Mouse (Mus musculus) forebrain, embryonic 11.5 days (tissue): ENCODE measurements around the gene Osbpl10. TPM values are rescaled to one million over a fixed set of nuclear protein-coding genes. Genes with fewer than 3 reads are reported as not detected.

Experiments
- ATAC-seq: fragments of 200-750 bp; cut with Nextera tagmentation; replicated peaks from 2 replicates; pipeline ENCODE4 v1.8.0; 2017; ENCODE audit warnings: moderate TSS enrichment; ENCODE audit not compliant: low FRiP score
- DNase-seq: peaks from one replicate; pipeline ENCODE4 v3.0.0-alpha.2; 2017; ENCODE audit warnings: low spot score
- H3K27ac ChIP-seq: fragments of 300-500 bp; sonication (generic); 2 replicates; pipeline ENCODE4 v1.5.1; 2014; ENCODE audit warnings: low read depth, low read length
- H3K27me3 ChIP-seq: fragments of 300-500 bp; sonication (generic); 2 replicates; pipeline ENCODE4 v1.6.1; 2014; ENCODE audit warnings: mild to moderate bottlenecking, low read length, mixed read lengths; ENCODE audit not compliant: control insufficient read depth, insufficient read depth
- H3K36me3 ChIP-seq: fragments of 300-500 bp; sonication (generic); 2 replicates; pipeline ENCODE4 v1.6.1; 2014; ENCODE audit warnings: mild to moderate bottlenecking, low read length, moderate library complexity, mixed read lengths; ENCODE audit not compliant: control insufficient read depth, insufficient read depth
- H3K4me1 ChIP-seq: fragments of 300-500 bp; sonication (generic); replicated peaks from 2 replicates; pipeline ENCODE4 v1.6.1; 2014; ENCODE audit warnings: low read length, mixed read lengths; ENCODE audit not compliant: control insufficient read depth, insufficient read depth
- H3K4me2 ChIP-seq: fragments of 300-500 bp; sonication (generic); 2 replicates; pipeline ENCODE4 v1.6.1; 2014; ENCODE audit warnings: low read depth, mild to moderate bottlenecking, low read length, moderate library complexity, mixed read lengths; ENCODE audit not compliant: severe bottlenecking
- H3K4me3 ChIP-seq: fragments of 300-500 bp; sonication (generic); 2 replicates; pipeline ENCODE4 v1.5.1; 2014; ENCODE audit warnings: low read depth, low read length
- H3K9ac ChIP-seq: fragments of 300-500 bp; sonication (generic); 2 replicates; pipeline ENCODE4 v1.6.1; 2014; ENCODE audit warnings: low read length
- H3K9me3 ChIP-seq: fragments of 300-500 bp; sonication (generic); 2 replicates; pipeline ENCODE4 v1.6.1; 2016; ENCODE audit warnings: low read length, mixed read lengths; ENCODE audit not compliant: control insufficient read depth
- WGBS: fragments of 180-500 bp; shearing (Covaris S2); extraction: QIAGEN DNeasy Blood & Tissue Kit; methylation state at CpG from one replicate; pipeline ENCODE4 v1.1.7; 2014; 5-methylcytosine and 5-hydroxymethylcytosine counted together
- polyA plus RNA-seq: library from polyadenylated mRNA; unstranded; fragments of >200 nt; fragmentation: Nextera tagmentation; extraction: Ambion mirVana; gene quantifications from 2 replicates; pipeline ENCODE4 v1.2.1, GENCODE M21; 2014

Gene Osbpl10
- polyA plus RNA-seq, 1 experiment from 2014 or later, result 1.0 TPM

DNA sequence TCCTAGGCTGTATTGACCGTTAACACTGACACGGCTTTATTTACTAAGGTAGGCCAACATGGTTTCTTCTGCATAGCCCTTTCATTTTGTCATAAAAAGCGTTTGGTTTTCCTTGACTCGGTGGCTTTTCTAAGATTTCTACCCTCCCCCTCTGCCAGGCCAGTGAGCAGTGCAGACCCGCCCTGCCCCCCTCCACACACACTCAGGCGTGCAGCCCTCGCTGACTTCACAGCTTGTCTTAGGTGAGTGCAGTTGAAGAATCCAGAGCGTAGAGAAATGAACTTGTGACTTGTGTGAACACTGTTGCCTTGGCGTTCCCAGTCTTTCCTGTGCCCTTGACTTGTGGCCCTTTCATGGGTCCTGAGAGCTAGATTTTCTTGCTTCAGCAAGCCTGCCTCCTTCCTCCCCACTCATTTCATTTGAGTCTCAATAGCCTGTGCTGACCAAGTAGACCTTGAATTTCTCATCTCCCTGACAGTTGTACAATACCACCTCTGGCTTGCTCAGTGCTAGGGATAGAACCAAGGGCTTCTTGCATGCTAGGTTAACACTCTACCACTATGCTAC, 212.1 kb downstream of the Osbpl10 start:
- Histone ChIP-seq H3K36me3 (no peaks in the 10 kb centered on the region), H3K27me3 (no peaks in the 10 kb centered on the region), H3K9ac (no peak overlapping the region), H3K4me2 (no peak overlapping the region), H3K27ac (no peak overlapping the region), H3K9me3 (no peaks in the 10 kb centered on the region), H3K4me1 (no peaks in the 10 kb centered on the region), H3K4me3 (no peak overlapping the region)
- 86% methylated on average over 9 of the region's 9 CpGs for WGBS
- ATAC-seq (no peak), DNase-seq (no peak)

DNA sequence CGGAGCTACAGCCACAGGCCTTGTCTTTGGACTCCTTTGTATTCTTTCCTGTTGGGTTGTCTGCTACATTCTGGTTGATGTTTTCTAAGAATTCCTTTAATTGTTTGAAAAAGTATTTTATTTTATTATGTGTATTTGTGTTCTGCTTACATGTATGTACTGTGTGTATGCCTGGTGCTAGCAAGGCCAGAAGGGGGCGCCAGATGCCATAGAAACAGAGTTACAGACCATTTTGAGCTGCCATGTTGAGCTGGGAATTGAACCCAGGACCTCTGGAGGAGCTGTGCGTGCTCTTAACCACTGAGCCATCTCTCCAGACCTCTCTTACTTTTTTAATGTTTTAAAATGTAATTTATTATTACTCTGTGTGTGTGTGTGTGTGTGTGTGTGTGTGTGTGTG, 214.5 kb downstream of the Osbpl10 start:
- ATAC-seq, result no peak
- H3K27ac ChIP-seq, result no peak overlapping the region
- no peak overlapping the region for H3K4me2 ChIP-seq
- H3K4me3 ChIP-seq, result no peak overlapping the region
- H3K4me1 ChIP-seq, result no peaks in the 10 kb centered on the region
- no peak for DNase-seq
- no peak overlapping the region for H3K9ac ChIP-seq
- H3K27me3 ChIP-seq, result no peaks in the 10 kb centered on the region
- no peaks in the 10 kb centered on the region for H3K9me3 ChIP-seq
- H3K36me3 ChIP-seq, result no peaks in the 10 kb centered on the region
- WGBS, result 80% methylated on average over 3 of the region's 3 CpGs

DNA sequence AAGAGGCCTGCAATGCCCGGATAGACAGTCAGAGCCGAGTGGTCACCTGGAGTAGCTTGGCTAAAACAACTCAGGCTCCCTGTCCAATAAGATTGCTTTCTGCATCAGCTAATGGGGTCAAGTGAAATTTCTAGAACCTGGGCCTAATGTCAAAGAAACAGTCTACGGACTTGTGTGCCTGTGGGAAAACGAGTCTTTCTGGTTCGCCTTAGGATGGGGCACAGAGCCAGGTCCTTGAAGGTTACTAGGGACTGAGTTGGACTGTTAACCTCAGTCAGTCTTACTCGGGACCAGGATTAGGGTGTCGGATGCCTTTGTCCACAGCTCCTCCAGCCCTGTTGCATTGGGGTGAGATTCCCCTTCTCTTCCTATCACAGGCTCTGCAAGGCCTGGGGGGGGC, 218.7 kb downstream of the Osbpl10 start:
- Histone ChIP-seq H3K36me3 (no peaks in the 10 kb centered on the region), H3K4me2 (no peak overlapping the region), H3K9me3 (no peaks in the 10 kb centered on the region), H3K9ac (no peak overlapping the region), H3K27me3 (no peaks in the 10 kb centered on the region), H3K27ac (no peak overlapping the region), H3K4me1 (no peaks in the 10 kb centered on the region), H3K4me3 (no peak overlapping the region)
- DNase-seq, result no peak
- whole genome bisulfite sequencing, result 83% methylated on average over 7 of the region's 7 CpGs
- ATAC-seq, result no peak

DNA sequence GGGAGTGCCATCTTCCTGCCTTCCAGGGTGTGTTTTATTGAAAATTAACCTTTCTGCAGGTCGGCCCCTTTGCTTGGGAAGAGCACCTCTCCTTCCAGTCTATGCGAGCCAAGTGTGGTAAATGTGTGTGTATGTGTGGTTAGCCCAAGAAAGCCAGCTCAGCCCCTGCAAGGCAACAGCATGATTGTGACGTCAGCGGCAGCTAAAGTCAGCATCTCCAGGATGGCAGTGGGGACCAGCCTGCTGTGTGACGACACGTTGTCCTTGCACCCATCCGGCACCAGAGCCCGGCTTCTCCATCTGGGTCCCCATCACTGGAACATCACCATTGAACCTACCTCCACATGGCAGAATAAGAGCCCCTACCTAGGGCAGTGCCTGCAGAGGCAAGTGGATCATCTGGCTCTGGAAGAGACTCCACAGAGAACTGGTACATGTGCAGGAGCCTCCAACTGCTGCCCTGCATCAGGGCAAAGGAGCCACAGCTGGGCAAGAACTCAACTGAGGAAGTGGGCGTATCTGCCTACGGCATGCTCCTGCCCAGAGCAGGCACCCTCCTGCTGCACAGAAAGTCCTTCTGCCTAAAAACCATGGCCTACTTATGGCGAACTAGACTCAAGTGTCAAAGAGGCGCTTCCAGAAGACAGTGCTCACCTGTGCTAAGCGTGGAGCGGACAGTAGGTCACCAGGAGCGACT, 221.9 kb downstream of the Osbpl10 start:
- DNase-seq, result no peak
- 92% methylated on average over 15 of the region's 15 CpGs for WGBS
- no peaks in the 10 kb centered on the region for H3K36me3 ChIP-seq

DNA sequence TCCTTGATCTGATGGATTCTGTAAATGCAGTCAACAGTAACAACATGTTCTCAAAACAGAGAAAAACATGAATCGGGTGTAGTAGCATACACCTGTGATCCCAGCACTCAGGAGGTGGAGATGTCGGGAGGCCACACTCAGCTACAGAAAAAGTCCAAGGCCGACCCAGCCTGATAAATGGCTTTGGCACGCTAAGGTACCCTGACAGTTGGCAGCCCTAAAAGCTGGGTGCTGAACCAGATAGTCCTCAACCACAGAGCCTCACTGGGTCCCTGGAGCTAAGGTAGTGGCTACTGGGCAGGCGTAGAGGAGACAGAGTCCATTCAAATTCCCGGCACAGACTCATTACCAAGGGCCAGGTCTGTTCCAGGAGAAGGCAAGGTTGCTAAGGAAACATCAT, 222.9 kb downstream of the Osbpl10 start:
- H3K27me3 ChIP-seq, result no peaks in the 10 kb centered on the region
- 93% methylated on average over 6 of the region's 6 CpGs for WGBS
- H3K4me3 ChIP-seq, result no peak overlapping the region
- H3K9me3 ChIP-seq, result no peaks in the 10 kb centered on the region
- no peak for ATAC-seq
- H3K4me2 ChIP-seq, result no peak overlapping the region
- no peaks in the 10 kb centered on the region for H3K36me3 ChIP-seq
- no peak for DNase-seq
- H3K4me1 ChIP-seq, result no peaks in the 10 kb centered on the region
- no peak overlapping the region for H3K9ac ChIP-seq
- H3K27ac ChIP-seq, result no peak overlapping the region

More for the DNA sequence above, 221.9 kb downstream of the Osbpl10 start:
- Histone ChIP-seq H3K4me1 (no peaks in the 10 kb centered on the region), H3K4me2 (no peak overlapping the region), H3K9me3 (no peaks in the 10 kb centered on the region), H3K27ac (no peak overlapping the region), H3K4me3 (no peak overlapping the region), H3K27me3 (no peaks in the 10 kb centered on the region), H3K9ac (no peak overlapping the region)
- no peak for ATAC-seq

DNA sequence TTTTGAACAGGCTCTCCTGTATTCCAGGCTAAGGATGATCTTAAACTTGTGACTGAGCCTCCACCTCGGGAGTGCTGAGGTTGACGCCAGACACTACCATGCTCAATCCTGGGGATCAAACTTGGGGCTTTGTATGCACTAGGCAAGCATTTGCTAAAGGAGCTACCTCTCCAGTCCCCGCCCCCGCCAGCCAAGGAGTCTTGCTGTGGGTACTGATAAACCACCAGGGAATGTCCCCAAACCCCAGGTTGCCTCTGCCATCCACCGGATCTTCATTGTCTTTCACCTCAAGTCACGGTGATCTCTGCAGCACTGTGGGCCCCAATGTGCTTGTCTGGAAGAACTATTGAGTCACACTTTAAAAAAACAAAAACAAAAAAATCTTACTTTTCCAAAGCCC, 224.8 kb downstream of the Osbpl10 start:
- Histone ChIP-seq H3K4me2 (no peak overlapping the region), H3K9me3 (no peaks in the 10 kb centered on the region), H3K27ac (no peak overlapping the region), H3K9ac (no peak overlapping the region), H3K4me1 (no peaks in the 10 kb centered on the region), H3K36me3 (no peaks in the 10 kb centered on the region), H3K4me3 (no peak overlapping the region), H3K27me3 (no peaks in the 10 kb centered on the region)
- ATAC-seq, result no peak
- WGBS, result 45% methylated on average over 6 of the region's 6 CpGs
- DNase-seq, result no peak

DNA sequence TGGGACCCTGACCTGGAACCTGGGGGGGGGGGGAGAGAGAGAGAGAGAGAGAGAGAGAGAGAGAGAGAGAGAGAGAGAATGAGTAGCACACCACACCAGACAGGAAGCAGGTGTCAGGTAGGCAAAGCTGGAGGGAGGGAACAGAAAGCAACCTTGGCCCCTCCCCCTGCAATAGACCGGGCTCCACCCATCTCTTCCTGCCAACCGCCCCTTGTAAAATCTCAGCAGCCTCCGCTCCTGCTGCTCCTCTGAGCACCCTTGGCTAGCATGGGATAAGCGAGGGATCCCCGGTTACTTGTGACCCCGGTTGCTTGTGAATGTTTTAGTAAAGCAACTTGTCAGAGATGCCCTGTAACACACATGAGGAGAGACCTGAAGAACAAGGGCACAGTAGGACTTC, 227.1 kb downstream of the Osbpl10 start:
- no peak overlapping the region for H3K9ac ChIP-seq
- DNase-seq (no peak), ATAC-seq (no peak)
- WGBS, result 14% methylated on average over 6 of the region's 6 CpGs
- no peaks in the 10 kb centered on the region for H3K9me3 ChIP-seq
- no peaks in the 10 kb centered on the region for H3K36me3 ChIP-seq
- no peak overlapping the region for H3K4me2 ChIP-seq
- no peaks in the 10 kb centered on the region for H3K4me1 ChIP-seq
- H3K4me3 ChIP-seq, result no peak overlapping the region
- no peak overlapping the region for H3K27ac ChIP-seq
- no peaks in the 10 kb centered on the region for H3K27me3 ChIP-seq

DNA sequence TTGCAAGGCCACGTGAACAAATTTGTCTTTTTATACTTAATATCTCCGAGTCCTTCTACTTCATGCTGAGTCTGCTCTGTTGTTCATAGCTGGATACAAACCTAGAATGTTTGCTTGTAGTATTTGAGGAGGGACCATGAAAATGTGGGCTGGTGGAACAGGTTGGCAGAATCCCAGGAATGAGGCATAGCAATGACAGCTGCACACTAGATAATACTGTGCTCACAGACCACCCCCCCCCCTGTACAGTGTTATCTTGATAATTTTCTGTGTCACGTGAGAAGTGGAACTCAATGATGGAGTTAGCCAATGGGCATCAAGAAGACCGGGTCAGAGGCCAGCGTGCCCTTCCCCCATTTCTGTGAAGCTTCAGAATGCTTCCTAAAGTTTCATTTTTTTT, 227.8 kb downstream of the Osbpl10 start:
- ATAC-seq (no peak), DNase-seq (no peak)
- no peaks in the 10 kb centered on the region for H3K9me3 ChIP-seq
- no peaks in the 10 kb centered on the region for H3K27me3 ChIP-seq
- no peak overlapping the region for H3K27ac ChIP-seq
- no peaks in the 10 kb centered on the region for H3K4me1 ChIP-seq
- no peak overlapping the region for H3K4me3 ChIP-seq
- WGBS, result 69% methylated on average over 5 of the region's 5 CpGs
- no peak overlapping the region for H3K9ac ChIP-seq
- no peaks in the 10 kb centered on the region for H3K36me3 ChIP-seq
- no peak overlapping the region for H3K4me2 ChIP-seq

DNA sequence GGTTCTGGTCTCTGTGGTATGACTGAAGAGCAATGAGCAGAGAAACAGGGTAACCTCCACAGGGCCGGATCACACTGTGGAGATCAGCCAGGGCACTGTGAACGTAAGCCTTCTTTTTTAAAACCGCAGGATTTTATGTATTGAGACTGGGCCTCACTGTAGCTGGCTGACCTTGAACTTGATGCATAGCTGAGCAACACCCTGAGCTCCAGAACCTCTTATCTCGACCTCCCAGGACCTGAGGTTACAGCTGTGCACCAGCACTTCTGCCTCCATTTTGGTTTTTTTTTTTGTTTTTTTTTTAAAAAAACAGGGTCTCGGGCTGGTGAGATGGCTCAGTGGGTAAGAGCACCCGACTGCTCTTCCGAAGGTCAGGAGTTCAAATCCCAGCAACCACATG, 231.4 kb downstream of the Osbpl10 start:
- no peaks in the 10 kb centered on the region for H3K4me1 ChIP-seq
- DNase-seq (no peak), ATAC-seq (no peak)
- no peaks in the 10 kb centered on the region for H3K36me3 ChIP-seq
- H3K4me3 ChIP-seq, result no peak overlapping the region
- no peak overlapping the region for H3K27ac ChIP-seq
- WGBS, result 85% methylated on average over 7 of the region's 7 CpGs
- H3K9ac ChIP-seq, result no peak overlapping the region
- H3K27me3 ChIP-seq, result no peaks in the 10 kb centered on the region
- H3K9me3 ChIP-seq, result no peaks in the 10 kb centered on the region; the same call in 1 of the 2 replicates
- H3K4me2 ChIP-seq, result no peak overlapping the region
